Mouse (Mus musculus): ENCODE measurements around the gene Il1r1. TPM values are rescaled to one million over a fixed set of nuclear protein-coding genes. Genes with fewer than 3 reads are reported as not detected.

Il1r1 gene
- total RNA-seq, 2 experiments from 2014 or later = 3.3 to 3.4 TPM

DNA sequence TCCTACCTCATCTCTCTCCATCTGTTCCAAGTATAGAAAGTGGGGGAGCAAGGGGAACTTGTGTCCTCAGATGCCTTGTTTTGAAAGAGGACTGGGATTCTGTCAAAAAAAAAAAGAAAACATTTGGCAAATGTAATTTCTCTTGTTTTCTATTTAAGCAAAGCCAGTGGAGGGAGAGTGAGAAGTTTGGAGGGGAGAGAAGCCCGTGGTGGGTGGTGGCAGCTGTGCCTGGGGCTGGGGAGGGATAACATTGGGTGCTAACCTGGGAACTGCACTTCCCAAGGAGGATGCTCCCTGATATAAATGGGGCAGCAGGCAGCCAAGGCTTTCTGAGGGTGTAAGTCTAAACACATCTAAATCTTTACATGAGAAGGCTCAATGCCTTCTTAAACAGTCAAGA lies 136.7 kb downstream of the Il1r1 start:
- no peak for DNase-seq (ENCODE audit: low spot score in 2 of 2)

DNA sequence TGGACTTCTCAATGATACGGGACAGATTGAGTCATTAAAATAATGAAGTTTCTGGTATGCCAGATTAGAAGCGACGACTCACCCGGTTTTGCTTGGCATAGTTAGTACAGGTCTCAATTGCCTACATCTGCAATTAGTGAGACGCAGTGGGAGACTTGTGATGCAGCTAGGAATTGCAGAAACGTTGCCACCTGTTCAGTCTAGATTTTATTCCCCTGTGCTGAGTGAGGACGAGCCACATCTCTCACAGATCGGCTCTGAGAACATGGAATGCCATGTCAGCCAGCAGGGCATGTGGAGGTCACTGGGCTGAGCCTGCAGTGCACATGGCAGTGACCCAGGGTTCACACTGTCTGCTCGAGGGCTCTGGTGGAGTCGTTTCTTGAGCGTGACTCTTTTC lies 137.9 kb downstream of the Il1r1 start:
- no peak for DNase-seq (ENCODE audit: low spot score in 2 of 2)

Other genes starting within 250 kb of the Il1r1 start
- under 1 TPM; 0.34 to 0.60 TPM for gene Il1r2, start 151.0 kb upstream of the Il1r1 start, total RNA-seq (2021)
- gene Il1rl2, start 99.5 kb downstream of the Il1r1 start, total RNA-seq (2021) = 1 to 10 TPM; 1.4 to 1.9 TPM
- under 1 TPM; 0.21 to 0.25 TPM for gene Il1rl1, start 204.5 kb downstream of the Il1r1 start, total RNA-seq (2021)
- gene Il18r1, start 240.5 kb downstream of the Il1r1 start, total RNA-seq (2021) = under 1 TPM; 0.11 TPM

All from layer of hippocampus, postnatal 10 days (tissue).